Mouse (Mus musculus) heart, postnatal 0 days (tissue): Measurements from ENCODE around the gene Krtcap3. TPM values are rescaled to one million over a fixed set of nuclear protein-coding genes. Genes with fewer than 3 reads are reported as not detected.

Source experiments
- ATAC-seq: fragments of 200-750 bp; cut with Nextera tagmentation; 2 replicates; pipeline ENCODE4 v1.8.0; 2017; ENCODE audit warnings: low read depth, moderate number of reproducible peaks, moderate library complexity; ENCODE audit not compliant: insufficient read depth
- DNase-seq: peaks from one replicate; pipeline ENCODE4 v3.0.0-alpha.2; 2016; ENCODE audit warnings: low spot score
- H3K27ac ChIP-seq: fragments of 300-500 bp; sonication (generic); 2 replicates; pipeline ENCODE4 v1.5.1; 2014; ENCODE audit warnings: low read depth, mild to moderate bottlenecking
- H3K27me3 ChIP-seq: fragments of 300-500 bp; sonication (generic); 2 replicates; pipeline ENCODE4 v1.6.1; 2014; ENCODE audit warnings: low read length, mixed read lengths; ENCODE audit not compliant: control insufficient read depth, insufficient read depth
- H3K36me3 ChIP-seq: fragments of 300-500 bp; sonication (generic); replicated peaks from 2 replicates; pipeline ENCODE4 v1.6.1; 2014; ENCODE audit warnings: low read length, mixed read lengths; ENCODE audit not compliant: control insufficient read depth, insufficient read depth
- H3K4me1 ChIP-seq: fragments of 300-500 bp; sonication (generic); 2 replicates; pipeline ENCODE4 v1.6.1; 2014; ENCODE audit warnings: antibody characterized with exemption; ENCODE audit not compliant: control insufficient read depth, insufficient read depth
- H3K4me2 ChIP-seq: fragments of 300-500 bp; sonication (generic); 2 replicates; pipeline ENCODE4 v1.6.1; 2014; ENCODE audit warnings: low read depth, mild to moderate bottlenecking, low read length, moderate library complexity
- H3K4me3 ChIP-seq: fragments of 300-500 bp; sonication (generic); 2 replicates; pipeline ENCODE4 v1.5.1; 2014; ENCODE audit warnings: low read depth, low read length
- H3K9ac ChIP-seq: fragments of 300-500 bp; sonication (generic); replicated peaks from 2 replicates; pipeline ENCODE4 v1.6.1; 2014; ENCODE audit warnings: low read depth, low read length, mixed read lengths
- H3K9me3 ChIP-seq: fragments of 300-500 bp; sonication (generic); replicated peaks from 2 replicates; pipeline ENCODE4 v1.6.1; 2016; ENCODE audit warnings: low read length; ENCODE audit not compliant: control insufficient read depth
- CTCF ChIP-seq: IDR thresholded peaks from 2 replicates; pipeline ENCODE4 v1.5.1; 2016; ENCODE audit warnings: antibody characterized with exemption, control low read depth, low read depth
- EP300 ChIP-seq: IDR thresholded peaks from 2 replicates; pipeline ENCODE4 v1.6.1; 2016; ENCODE audit warnings: antibody characterized with exemption, low read depth
- WGBS: fragments of 180-500 bp; shearing (Covaris S2); extraction: QIAGEN DNeasy Blood & Tissue Kit; methylation state at CpG from one replicate; pipeline ENCODE4 v1.1.7; 2014; 5-methylcytosine and 5-hydroxymethylcytosine counted together
- polyA plus RNA-seq: library from polyadenylated mRNA; unstranded; fragments of >200 nt; fragmentation: Nextera tagmentation; extraction: Ambion mirVana; gene quantifications from 2 replicates; pipeline ENCODE4 v1.2.1, GENCODE M21; 2015
- total RNA-seq: library from RNA; depleted of rRNA; stranded (reverse); fragments of >200 nt; gene quantifications from 2 replicates; pipeline ENCODE4 v1.2.3, GENCODE M21; 2014; ENCODE audit warnings: low replicate concordance

The Krtcap3 gene
- total and polyA plus RNA-seq, 2 experiments from 2014 or later = 1.7 to 2.6 TPM

DNA sequence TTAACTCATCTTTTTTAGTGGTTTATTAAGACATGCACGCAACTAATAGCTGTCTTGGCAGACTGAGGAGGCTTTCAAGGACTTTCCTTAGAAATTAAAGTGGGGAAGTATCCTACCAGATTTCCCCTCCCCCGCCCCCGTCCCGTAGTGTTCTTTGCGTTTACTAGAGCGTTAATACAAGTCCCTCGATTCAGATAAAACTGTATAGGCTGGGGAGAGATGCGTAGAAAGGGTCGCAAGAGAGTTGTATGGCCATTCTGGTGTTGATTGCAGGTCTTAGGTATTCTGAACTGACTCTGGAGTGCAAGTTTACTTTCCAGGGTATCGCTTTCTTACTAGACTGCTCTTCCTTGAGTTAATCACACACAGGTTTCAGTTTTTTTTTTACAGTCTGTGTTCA lies 9.3 kb upstream of the Krtcap3 start:
- H3K9me3 ChIP-seq = no peaks in the 10 kb centered on the region
- H3K4me3 ChIP-seq = peak overlapping the region; percentile 81
- H3K27me3 ChIP-seq = no peaks in the 10 kb centered on the region
- H3K9ac ChIP-seq = peak overlapping the region; percentile 92
- 16% methylated on average over 10 of the region's 10 CpGs for WGBS
- no peak for ATAC-seq
- H3K4me2 ChIP-seq = peak overlapping the region; percentile 81
- no peak for DNase-seq
- TF ChIP-seq CTCF (no peak), EP300 (no peak)
- peak overlapping the region; percentile 97; the same call in 1 of the 2 replicates for H3K27ac ChIP-seq
- H3K4me1 ChIP-seq = peaks cover 6% of the 10 kb centered on the region
- peaks cover 36% of the 10 kb centered on the region for H3K36me3 ChIP-seq

DNA sequence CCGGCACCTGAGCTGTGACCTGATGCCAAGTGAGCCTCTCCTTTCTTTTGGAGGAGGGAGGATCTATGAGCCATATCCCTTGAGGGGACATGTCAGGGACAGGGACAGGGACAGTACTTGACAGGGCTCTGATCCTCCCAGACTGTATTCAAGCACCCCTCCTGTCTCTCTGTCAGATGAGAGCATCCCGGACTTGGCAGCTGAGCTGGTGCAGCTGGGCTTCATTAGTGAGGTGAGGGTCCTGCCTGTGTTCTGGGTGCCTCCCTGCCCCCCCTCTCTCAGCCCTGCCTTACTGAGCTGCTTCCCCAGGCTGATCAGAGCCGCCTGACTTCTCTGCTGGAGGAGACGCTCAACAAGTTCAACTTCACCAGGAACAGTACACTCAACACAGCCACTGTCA lies 775 bp upstream of the Krtcap3 start:
- Histone ChIP-seq H3K9ac (no peak overlapping the region), H3K4me3 (no peak overlapping the region), H3K4me1 (peaks cover 11% of the 10 kb centered on the region; the same call in 1 of the 2 replicates), H3K36me3 (peaks cover 73% of the 10 kb centered on the region), H3K27ac (no peak overlapping the region), H3K9me3 (no peaks in the 10 kb centered on the region), H3K4me2 (no peak overlapping the region), H3K27me3 (no peaks in the 10 kb centered on the region)
- DNase-seq (no peak), ATAC-seq (no peak)
- TF ChIP-seq CTCF (no peak), EP300 (no peak)
- 58% methylated on average over 4 of the region's 4 CpGs for WGBS

DNA sequence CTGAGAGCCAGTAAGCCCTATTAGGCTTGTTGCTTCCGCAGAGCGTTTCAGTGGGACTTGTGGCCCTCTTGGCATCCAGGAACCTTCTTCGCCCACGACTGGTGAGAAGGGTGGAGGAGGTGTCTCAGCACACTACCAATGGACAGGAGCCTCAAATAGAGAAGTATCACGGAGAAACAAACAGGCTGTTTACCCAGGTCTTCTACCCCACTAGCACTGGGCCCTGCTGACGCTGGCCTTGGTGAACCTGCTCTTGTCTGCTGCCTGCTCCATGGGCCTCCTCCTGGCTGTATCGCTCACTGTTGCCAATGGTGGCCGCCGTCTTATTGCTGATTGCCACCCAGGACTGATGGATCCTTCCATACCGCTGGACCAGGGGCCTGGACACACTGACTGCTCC lies 660 bp downstream of the Krtcap3 start:
- Histone ChIP-seq H3K27me3 (no peaks in the 10 kb centered on the region), H3K36me3 (peaks cover 65% of the 10 kb centered on the region), H3K4me3 (no peak overlapping the region), H3K9ac (no peak overlapping the region), H3K27ac (no peak overlapping the region), H3K4me2 (peak overlapping the region; percentile 54; the same call in 1 of the 2 replicates), H3K4me1 (peaks cover 11% of the 10 kb centered on the region; the same call in 1 of the 2 replicates), H3K9me3 (no peaks in the 10 kb centered on the region)
- no peak for TF ChIP-seq CTCF
- no peak for TF ChIP-seq EP300
- WGBS = 67% methylated on average over 10 of the region's 10 CpGs
- no peak for DNase-seq
- ATAC-seq = no peak

DNA sequence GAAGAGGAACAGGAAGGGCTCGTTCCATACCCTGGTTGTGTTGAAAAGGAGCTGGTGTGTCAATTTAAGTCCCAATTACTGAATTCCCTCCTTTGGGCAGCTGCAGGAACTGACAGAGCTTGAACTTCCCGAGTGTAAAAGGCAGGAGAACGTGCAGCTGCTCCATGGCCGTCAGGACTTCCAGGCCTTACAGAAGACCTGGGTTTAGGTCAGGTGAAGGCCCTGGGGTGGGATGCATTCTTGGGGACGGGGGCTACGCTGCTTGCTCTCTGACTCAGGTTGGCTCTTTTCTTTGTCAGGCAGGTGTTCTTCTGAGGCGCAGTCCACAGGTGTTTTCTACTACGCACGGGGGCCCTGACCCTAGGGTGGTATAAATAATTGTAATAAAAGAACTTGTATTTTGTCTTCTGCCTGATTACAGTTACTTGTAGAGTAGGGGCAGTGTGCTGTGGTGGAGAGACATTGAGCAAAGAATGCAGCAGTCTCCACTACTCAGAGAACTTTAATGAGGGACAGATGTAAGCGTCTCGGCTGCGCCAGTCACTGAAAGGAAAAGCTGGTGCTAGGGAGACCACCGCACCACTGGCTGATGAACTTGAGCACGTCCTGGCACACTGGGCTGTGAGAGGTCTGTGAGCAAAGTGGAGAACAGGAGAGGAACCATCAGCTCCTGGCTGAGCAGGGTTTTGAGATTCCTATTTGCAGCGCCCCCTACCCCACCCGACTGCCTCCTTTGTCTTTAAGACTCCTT lies 1.5 kb downstream of the Krtcap3 start:
- peaks cover 57% of the 10 kb centered on the region for H3K36me3 ChIP-seq
- no peaks in the 10 kb centered on the region for H3K9me3 ChIP-seq
- no peak overlapping the region; the same call in 1 of the 2 replicates for H3K27ac ChIP-seq
- H3K27me3 ChIP-seq = no peaks in the 10 kb centered on the region
- 85% methylated on average over 16 of the region's 16 CpGs for WGBS
- H3K9ac ChIP-seq = no peak overlapping the region
- H3K4me3 ChIP-seq = no peak overlapping the region
- TF ChIP-seq CTCF = no peak
- TF ChIP-seq EP300 = no peak
- H3K4me2 ChIP-seq = no peak overlapping the region
- DNase-seq = no peak
- no peak for ATAC-seq
- H3K4me1 ChIP-seq = peaks cover 11% of the 10 kb centered on the region; the same call in 1 of the 2 replicates

DNA sequence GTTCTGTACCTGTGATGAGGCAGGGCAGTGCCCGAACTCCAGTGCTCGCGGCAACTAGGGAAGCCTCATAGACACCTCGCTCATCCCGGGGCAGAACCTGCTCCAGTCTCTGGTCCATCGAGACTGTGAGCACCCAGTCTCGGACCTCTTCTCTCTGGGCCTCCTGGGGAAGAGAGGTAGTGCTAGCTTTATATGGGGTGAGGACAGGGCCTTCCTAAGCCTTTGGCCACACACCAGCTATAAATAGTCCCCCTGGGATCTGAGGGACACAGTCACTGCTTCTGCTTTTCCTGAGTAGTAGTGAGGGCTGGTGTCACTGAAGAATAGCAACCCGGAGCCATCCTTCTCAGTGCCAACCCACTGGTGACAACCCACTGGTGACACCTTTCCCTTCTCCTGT lies 2.3 kb downstream of the Krtcap3 start:
- no peak for TF ChIP-seq EP300
- TF ChIP-seq CTCF = no peak
- Histone ChIP-seq H3K36me3 (peaks cover 48% of the 10 kb centered on the region), H3K4me3 (no peak overlapping the region), H3K4me1 (peaks cover 11% of the 10 kb centered on the region; the same call in 1 of the 2 replicates), H3K27ac (peak overlapping the region; percentile 52), H3K9me3 (no peaks in the 10 kb centered on the region), H3K9ac (peak overlapping the region; percentile 2; the same call in 1 of the 2 replicates), H3K4me2 (no peak overlapping the region), H3K27me3 (no peaks in the 10 kb centered on the region)
- WGBS = 61% methylated on average over 8 of the region's 8 CpGs
- peak; percentile 28; the same call in 1 of the 2 replicates for ATAC-seq
- DNase-seq = peak; percentile 22
